Mouse (Mus musculus) lung, embryonic 16.5 days (tissue): ENCODE measurements at regions not wholly inside any gene's neighbourhood (a gene's known extent, or its start where the extent isn't known, plus 50 kb on each side); places are given as distances from the start of the nearest gene placed in this dataset.

Experiments
- ATAC-seq: fragments of 200-750 bp; cut with Nextera tagmentation; 2 replicates; pipeline ENCODE4 v1.8.0; 2017; ENCODE audit warnings: low read depth, mild to moderate bottlenecking, moderate library complexity
- H3K27ac ChIP-seq: fragments of 300-500 bp; sonication (generic); 2 replicates; pipeline ENCODE4 v1.5.1; 2014; ENCODE audit warnings: mild to moderate bottlenecking, control low read depth, low read length
- H3K27me3 ChIP-seq: fragments of 300-500 bp; sonication (generic); 2 replicates; pipeline ENCODE4 v1.6.1; 2014; ENCODE audit warnings: low read depth, low read length, mixed read lengths; ENCODE audit not compliant: control insufficient read depth, insufficient read depth
- H3K36me3 ChIP-seq: fragments of 300-500 bp; sonication (generic); 2 replicates; pipeline ENCODE4 v1.6.1; 2014; ENCODE audit warnings: low read length; ENCODE audit not compliant: control insufficient read depth, insufficient read depth
- H3K4me1 ChIP-seq: fragments of 300-500 bp; sonication (generic); replicated peaks from 2 replicates; pipeline ENCODE4 v1.6.1; 2014; ENCODE audit warnings: low read length, mixed read lengths; ENCODE audit not compliant: control insufficient read depth, insufficient read depth
- H3K4me2 ChIP-seq: fragments of 300-500 bp; sonication (generic); 2 replicates; pipeline ENCODE4 v1.6.1; 2014; ENCODE audit warnings: low read depth, low read length, control low read depth
- H3K4me3 ChIP-seq: fragments of 300-500 bp; sonication (generic); 2 replicates; pipeline ENCODE4 v1.5.1; 2014; ENCODE audit warnings: mild to moderate bottlenecking, low read length, control low read depth
- H3K9ac ChIP-seq: fragments of 300-500 bp; sonication (generic); 2 replicates; pipeline ENCODE4 v1.6.1; 2014; ENCODE audit warnings: low read length, control low read depth
- H3K9me3 ChIP-seq: fragments of 300-500 bp; sonication (generic); 2 replicates; pipeline ENCODE4 v1.6.1; 2016; ENCODE audit warnings: low read length; ENCODE audit not compliant: control insufficient read depth
- WGBS: fragments of 180-500 bp; shearing (Covaris S2); extraction: QIAGEN DNeasy Blood & Tissue Kit; methylation state at CpG from one replicate; pipeline ENCODE4 v1.1.7; 2014; 5-methylcytosine and 5-hydroxymethylcytosine counted together

- Histone ChIP-seq H3K4me2 (no peak overlapping the region), H3K27ac (no peak overlapping the region), H3K9me3 (no peaks in the 10 kb centered on the region), H3K9ac (no peak overlapping the region), H3K4me1 (no peaks in the 10 kb centered on the region), H3K4me3 (no peak overlapping the region), H3K36me3 (no peaks in the 10 kb centered on the region), H3K27me3 (no peaks in the 10 kb centered on the region)
- 74% methylated on average over 3 of the region's 3 CpGs for WGBS
- ATAC-seq = no peak
These were observed 90.6 kb downstream of the Cmpk2 start for GRCm38 (mm10) chr12:26559560-26559959.

- Histone ChIP-seq H3K27ac (no peak overlapping the region), H3K4me2 (no peak overlapping the region), H3K9ac (no peak overlapping the region), H3K27me3 (no peaks in the 10 kb centered on the region), H3K36me3 (no peaks in the 10 kb centered on the region), H3K4me1 (no peaks in the 10 kb centered on the region), H3K4me3 (no peak overlapping the region), H3K9me3 (no peaks in the 10 kb centered on the region)
- ATAC-seq = no peak
- WGBS = under 1% methylated on average over 4 of the region's 4 CpGs
These were observed 88.4 kb downstream of the Cmpk2 start for GRCm38 (mm10) chr12:26557411-26557810.

GRCm38 (mm10) chr12:26551168-26551926 is 82.3 kb downstream of the Cmpk2 start:
- peaks cover 7% of the 10 kb centered on the region for H3K4me1 ChIP-seq
- no peak overlapping the region for H3K4me2 ChIP-seq
- no peaks in the 10 kb centered on the region for H3K27me3 ChIP-seq
- ATAC-seq = no peak
- peaks cover 6% of the 10 kb centered on the region; the same call in 1 of the 2 replicates for H3K9me3 ChIP-seq
- H3K4me3 ChIP-seq = no peak overlapping the region
- no peak overlapping the region for H3K9ac ChIP-seq
- H3K36me3 ChIP-seq = no peaks in the 10 kb centered on the region
- H3K27ac ChIP-seq = no peak overlapping the region
- WGBS = 50% methylated on average over 10 of the region's 10 CpGs

GRCm38 (mm10) chr12:26547466-26547865 is 78.5 kb downstream of the Cmpk2 start:
- WGBS = 4% methylated on average over 1 of the region's 1 CpGs

GRCm38 (mm10) chr12:26546361-26546760 is 77.4 kb downstream of the Cmpk2 start:
- Histone ChIP-seq H3K27me3 (no peaks in the 10 kb centered on the region), H3K9ac (no peak overlapping the region), H3K36me3 (no peaks in the 10 kb centered on the region), H3K27ac (no peak overlapping the region), H3K4me1 (peaks cover 10% of the 10 kb centered on the region), H3K4me2 (no peak overlapping the region), H3K4me3 (no peak overlapping the region), H3K9me3 (peaks cover 6% of the 10 kb centered on the region; the same call in 1 of the 2 replicates)
- WGBS = 33% methylated on average over 6 of the region's 6 CpGs
- 0 out of 2 replicates have a peak, but pooled peaks have one; percentile 37 for ATAC-seq

More at GRCm38 (mm10) chr12:26547466-26547865, 78.5 kb downstream of the Cmpk2 start:
- Histone ChIP-seq H3K36me3 (no peaks in the 10 kb centered on the region), H3K9ac (no peak overlapping the region), H3K27me3 (no peaks in the 10 kb centered on the region), H3K27ac (no peak overlapping the region), H3K4me3 (no peak overlapping the region), H3K9me3 (peaks cover 6% of the 10 kb centered on the region; the same call in 1 of the 2 replicates), H3K4me2 (no peak overlapping the region), H3K4me1 (peaks cover 10% of the 10 kb centered on the region)
- peak; percentile 89 for ATAC-seq

GRCm38 (mm10) chr12:26543463-26543862 is 74.5 kb downstream of the Cmpk2 start:
- ATAC-seq = no peak
- Histone ChIP-seq H3K9ac (no peak overlapping the region), H3K9me3 (no peaks in the 10 kb centered on the region), H3K4me3 (no peak overlapping the region), H3K27ac (no peak overlapping the region), H3K4me1 (peaks cover 10% of the 10 kb centered on the region), H3K4me2 (no peak overlapping the region), H3K36me3 (no peaks in the 10 kb centered on the region), H3K27me3 (no peaks in the 10 kb centered on the region)
- 75% methylated on average over 1 of the region's 1 CpGs for WGBS

- Histone ChIP-seq H3K27me3 (no peaks in the 10 kb centered on the region), H3K9me3 (no peaks in the 10 kb centered on the region), H3K4me3 (no peak overlapping the region), H3K27ac (no peak overlapping the region), H3K36me3 (no peaks in the 10 kb centered on the region), H3K9ac (no peak overlapping the region), H3K4me1 (peaks cover 10% of the 10 kb centered on the region), H3K4me2 (no peak overlapping the region)
- WGBS = 56% methylated on average over 2 of the region's 2 CpGs
- ATAC-seq = no peak
These were observed 73.4 kb downstream of the Cmpk2 start for GRCm38 (mm10) chr12:26542451-26542850.

- H3K27me3 ChIP-seq = no peaks in the 10 kb centered on the region
- no peak for ATAC-seq
- no peaks in the 10 kb centered on the region for H3K36me3 ChIP-seq
- no peak overlapping the region for H3K4me3 ChIP-seq
- H3K4me1 ChIP-seq = peaks cover 2% of the 10 kb centered on the region; the same call in 1 of the 2 replicates
- no peak overlapping the region for H3K27ac ChIP-seq
- H3K9me3 ChIP-seq = no peaks in the 10 kb centered on the region
- WGBS = 59% methylated on average over 9 of the region's 9 CpGs
- no peak overlapping the region for H3K9ac ChIP-seq
- no peak overlapping the region for H3K4me2 ChIP-seq
These were observed 66.4 kb downstream of the Cmpk2 start for GRCm38 (mm10) chr12:26535261-26535890.

- WGBS = 23% methylated on average over 9 of the region's 9 CpGs
- Histone ChIP-seq H3K9ac (no peak overlapping the region), H3K4me1 (peaks cover 2% of the 10 kb centered on the region; the same call in 1 of the 2 replicates), H3K4me2 (no peak overlapping the region), H3K27me3 (no peaks in the 10 kb centered on the region), H3K36me3 (no peaks in the 10 kb centered on the region), H3K9me3 (no peaks in the 10 kb centered on the region), H3K27ac (no peak overlapping the region), H3K4me3 (no peak overlapping the region)
- ATAC-seq = peak; percentile 34; the same call in 1 of the 2 replicates
These were observed 65.5 kb downstream of the Cmpk2 start for GRCm38 (mm10) chr12:26534229-26535105.
